Mouse (Mus musculus) cerebellum, adult 11-12 months (tissue): Measurements from ENCODE around the gene Olfm4.
A peak's percentile ranks its signal among the peaks of the same experiment; 100 is the strongest.

Experiments
- DNase-seq: peaks from one replicate; pipeline ENCODE4 v3.0.0; 2022

Olfm4 gene

GRCm38 (mm10) chr14:79983781-79984180, at the start of gene Olfm4:
Olfm4 (plus strand) TSS chr14:79984081.
- DNase-seq: no peak

- DNase-seq: no peak
Observed at GRCm38 (mm10) chr14:79934426-79934825, 49.5 kb upstream of the Olfm4 start.

GRCm38 (mm10) chr14:79936879-79937468, 46.9 kb upstream of the Olfm4 start:
- no peak for DNase-seq

- DNase-seq: no peak
Observed at GRCm38 (mm10) chr14:79945876-79946275, 38.0 kb upstream of the Olfm4 start.

- no peak for DNase-seq
Observed at GRCm38 (mm10) chr14:79955678-79956077, 28.2 kb upstream of the Olfm4 start.

- DNase-seq: no peak
Observed at GRCm38 (mm10) chr14:79957789-79958487, 25.9 kb upstream of the Olfm4 start.

GRCm38 (mm10) chr14:79961187-79961586, 22.7 kb upstream of the Olfm4 start:
- no peak for DNase-seq

- DNase-seq: no peak
Observed at GRCm38 (mm10) chr14:79961602-79962001, 22.3 kb upstream of the Olfm4 start.

- DNase-seq: peak; percentile 19
Observed at GRCm38 (mm10) chr14:79970165-79970564, 13.7 kb upstream of the Olfm4 start.

GRCm38 (mm10) chr14:79970928-79971738, 12.7 kb upstream of the Olfm4 start:
- DNase-seq: no peak

- DNase-seq: no peak
Observed at GRCm38 (mm10) chr14:79981437-79981836, 2.4 kb upstream of the Olfm4 start.

GRCm38 (mm10) chr14:79985137-79985670, 1.3 kb downstream of the Olfm4 start:
- DNase-seq: no peak

GRCm38 (mm10) chr14:79985696-79986095, 1.8 kb downstream of the Olfm4 start:
- DNase-seq: no peak

- no peak for DNase-seq
Observed at GRCm38 (mm10) chr14:79986831-79987230, 3.0 kb downstream of the Olfm4 start.

GRCm38 (mm10) chr14:79989785-79990184, 5.9 kb downstream of the Olfm4 start:
- no peak for DNase-seq

GRCm38 (mm10) chr14:79990547-79990946, 6.7 kb downstream of the Olfm4 start:
- DNase-seq: no peak

GRCm38 (mm10) chr14:79997534-79997933, 13.7 kb downstream of the Olfm4 start:
- no peak for DNase-seq

GRCm38 (mm10) chr14:80000110-80000531, 16.2 kb downstream of the Olfm4 start:
- DNase-seq: no peak

GRCm38 (mm10) chr14:80007686-80008085, 23.8 kb downstream of the Olfm4 start:
- DNase-seq: no peak

GRCm38 (mm10) chr14:80010426-80010825, 26.5 kb downstream of the Olfm4 start:
- DNase-seq: no peak

- DNase-seq: no peak
Observed at GRCm38 (mm10) chr14:80014966-80015365, 31.1 kb downstream of the Olfm4 start.

GRCm38 (mm10) chr14:80016112-80016511, 32.2 kb downstream of the Olfm4 start:
- DNase-seq: no peak

GRCm38 (mm10) chr14:80026078-80026477, 42.2 kb downstream of the Olfm4 start:
- no peak for DNase-seq
